Mouse (Mus musculus): ENCODE data around the gene Cflar. TPM values are rescaled to one million over a fixed set of nuclear protein-coding genes. Genes with fewer than 3 reads are reported as not detected.

Gene Cflar
- polyA plus RNA-seq, 2 experiments, result 8.2 to 13.4 TPM

DNA sequence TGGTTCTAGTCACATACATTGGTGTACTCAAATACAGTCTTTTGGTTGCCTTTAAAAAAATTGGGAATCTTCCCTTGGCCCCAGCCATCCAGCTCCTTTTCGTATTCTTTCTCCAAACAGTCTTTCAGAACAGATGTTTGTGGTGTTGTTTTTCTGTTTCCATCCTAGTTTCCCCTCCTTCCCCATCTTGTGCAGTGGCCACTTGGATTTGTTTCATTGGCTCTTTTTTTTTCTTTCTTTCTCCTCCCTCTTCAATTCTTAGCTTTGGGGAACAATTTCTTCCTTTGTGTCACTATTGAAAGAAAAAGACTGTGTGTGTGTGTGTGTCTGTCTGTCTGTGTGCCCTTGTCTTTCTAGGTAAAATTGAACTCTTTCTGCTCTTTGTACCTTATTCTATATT is 3.1 kb downstream of the Cflar start:
- H3K4me3 ChIP-seq (ENCODE audit: insufficient read depth in 1 of 2, low read depth in 2 of 2, low read length in 2 of 2), result peak overlapping the region; percentile 76 to 87; a peak in 3 of 4 replicates
- no peak for TF ChIP-seq EP300 (IDR thresholded peaks at IDR 0.05; ENCODE audit: low read depth)
- no peak for TF ChIP-seq CTCF (IDR thresholded peaks at IDR 0.05; ENCODE audit: low read depth)
- no peaks in the 10 kb centered on the region for H3K9me3 ChIP-seq (ENCODE audit: control insufficient read depth, low read length)
- H3K4me1 ChIP-seq (replicated peaks; ENCODE audit: control insufficient read depth in 2 of 2, insufficient read depth in 2 of 2, low read length in 1 of 2), result peaks cover 0 to 12% of the 10 kb centered on the region in 2 experiments
- H3K4me2 ChIP-seq (ENCODE audit: low read depth), result peak overlapping the region; percentile 79
- 0 out of 2 replicates have a peak overlapping the region, but pooled peaks have one; percentile 7 for H3K9ac ChIP-seq (replicated peaks)
- no peak for DNase-seq (ENCODE audit: low read depth in 3 of 3, low spot score in 3 of 3)
- no peak overlapping the region for H3K27ac ChIP-seq
- H3K27me3 ChIP-seq (ENCODE audit: control insufficient read depth, insufficient read depth, low read length), result no peaks in the 10 kb centered on the region
- no peak for ATAC-seq (ENCODE audit: insufficient read depth)
- H3K36me3 ChIP-seq (replicated peaks; ENCODE audit: control insufficient read depth, insufficient read depth, low read depth), result no peaks in the 10 kb centered on the region; the same call in 1 of the 2 replicates
- 36% methylated on average over 1 of the region's 1 CpGs for WGBS (ENCODE audit: insufficient replicate concordance)

DNA sequence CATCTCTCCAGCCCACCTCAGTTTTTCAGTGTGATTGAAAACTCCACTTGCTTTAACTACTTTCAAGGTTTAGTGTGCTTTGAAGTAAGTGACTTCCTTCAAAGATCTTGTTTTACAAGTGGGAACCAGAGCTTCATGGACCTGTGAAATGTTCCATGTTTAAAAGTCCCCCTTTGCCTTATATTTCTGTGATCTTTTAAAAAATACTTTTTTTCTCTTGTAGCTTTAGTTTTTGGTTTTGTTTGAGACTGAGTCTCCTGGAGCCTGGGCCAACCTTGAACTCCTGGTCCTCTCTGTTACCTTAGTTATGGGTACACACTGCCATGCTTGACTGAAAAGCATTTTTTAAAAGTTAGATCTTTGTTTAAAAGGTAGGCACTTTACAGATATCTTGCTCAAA is 4.2 kb downstream of the Cflar start:
- Histone ChIP-seq H3K9ac (replicated peaks) (no peak overlapping the region), H3K4me3 (ENCODE audit: insufficient read depth in 1 of 2, low read depth in 2 of 2, low read length in 2 of 2) (no peak overlapping the region), H3K4me1 (replicated peaks; ENCODE audit: control insufficient read depth in 2 of 2, insufficient read depth in 2 of 2, low read length in 1 of 2) (peaks cover 0 to 21% of the 10 kb centered on the region in 2 experiments), H3K27ac (peak overlapping the region; percentile 40), H3K4me2 (ENCODE audit: low read depth) (peak overlapping the region; percentile 38), H3K9me3 (ENCODE audit: control insufficient read depth, low read length) (no peaks in the 10 kb centered on the region), H3K36me3 (replicated peaks; ENCODE audit: control insufficient read depth, insufficient read depth, low read depth) (no peaks in the 10 kb centered on the region; the same call in 1 of the 2 replicates), H3K27me3 (ENCODE audit: control insufficient read depth, insufficient read depth, low read length) (no peaks in the 10 kb centered on the region)
- ATAC-seq (ENCODE audit: insufficient read depth) (no peak), DNase-seq (ENCODE audit: low read depth in 3 of 3, low spot score in 3 of 3) (no peak)
- TF ChIP-seq EP300 (IDR thresholded peaks at IDR 0.05; ENCODE audit: low read depth) (no peak), CTCF (IDR thresholded peaks at IDR 0.05; ENCODE audit: low read depth) (no peak)

DNA sequence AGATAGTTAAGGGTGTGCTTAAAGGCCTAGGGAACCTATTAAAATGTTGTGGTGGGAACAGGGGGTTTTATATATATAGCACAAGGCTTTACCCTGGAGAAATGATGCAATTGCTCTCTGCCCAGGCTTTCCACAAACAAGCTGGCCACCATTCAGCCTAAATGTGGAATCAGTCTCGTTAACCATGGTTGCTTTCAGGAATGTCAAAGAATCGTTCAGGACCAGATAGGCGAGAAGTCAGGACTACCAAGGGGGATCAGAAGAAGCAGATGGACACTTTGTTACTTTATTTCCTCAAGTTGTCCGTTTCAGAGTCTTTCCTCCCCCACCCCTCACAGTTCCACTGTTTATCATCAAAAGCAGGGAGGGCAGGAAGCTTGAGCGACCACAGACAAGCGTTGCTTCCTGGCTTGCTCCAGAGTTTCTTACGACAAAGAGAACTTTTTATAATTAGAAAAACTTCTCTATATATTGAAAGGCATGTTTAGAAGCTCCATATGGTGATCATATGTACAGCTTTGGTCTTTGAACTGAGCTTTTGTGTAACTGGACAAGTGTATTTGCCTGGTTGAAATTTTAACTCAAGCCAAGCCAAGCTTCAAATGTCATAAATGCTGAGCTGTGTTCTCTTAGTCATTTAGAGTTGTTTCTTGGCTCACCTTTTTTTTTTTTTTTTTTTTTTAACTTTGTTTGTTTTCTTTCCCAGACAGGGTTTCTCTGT is 5.0 kb downstream of the Cflar start:
- Histone ChIP-seq H3K9me3 (ENCODE audit: control insufficient read depth, low read length) (no peaks in the 10 kb centered on the region), H3K36me3 (replicated peaks; ENCODE audit: control insufficient read depth, insufficient read depth, low read depth) (no peaks in the 10 kb centered on the region; the same call in 1 of the 2 replicates), H3K4me1 (replicated peaks; ENCODE audit: control insufficient read depth in 2 of 2, insufficient read depth in 2 of 2, low read length in 1 of 2) (peaks cover 0 to 21% of the 10 kb centered on the region in 2 experiments), H3K27ac (peak overlapping the region; percentile 18), H3K4me3 (ENCODE audit: insufficient read depth in 1 of 2, low read depth in 2 of 2, low read length in 2 of 2) (no peak overlapping the region), H3K27me3 (ENCODE audit: control insufficient read depth, insufficient read depth, low read length) (no peaks in the 10 kb centered on the region), H3K4me2 (ENCODE audit: low read depth) (peak overlapping the region; percentile 38), H3K9ac (replicated peaks) (no peak overlapping the region)
- ATAC-seq (ENCODE audit: insufficient read depth) (no peak), DNase-seq (ENCODE audit: low read depth in 3 of 3, low spot score in 3 of 3) (no peak)
- TF ChIP-seq EP300 (IDR thresholded peaks at IDR 0.05; ENCODE audit: low read depth), result no peak
- no peak for TF ChIP-seq CTCF (IDR thresholded peaks at IDR 0.05; ENCODE audit: low read depth)
- WGBS (ENCODE audit: insufficient replicate concordance), result 7% methylated on average over 7 of the region's 7 CpGs

DNA sequence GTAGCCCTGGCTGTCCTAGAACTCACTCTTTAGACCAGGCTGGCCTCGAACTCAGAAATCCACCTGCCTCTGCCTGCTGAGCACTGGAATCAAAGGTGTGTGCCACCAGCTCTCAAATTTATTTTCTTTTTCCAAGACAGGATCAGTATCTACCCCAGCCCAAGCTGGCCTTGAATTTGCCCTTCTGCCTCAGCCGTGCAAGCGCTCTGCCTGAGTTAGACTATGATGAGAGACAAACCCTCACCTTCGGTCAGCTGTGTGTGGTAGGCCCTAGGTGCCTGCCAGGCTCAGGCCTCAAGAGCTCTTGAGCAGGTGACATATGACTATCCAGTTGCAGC is 5.5 kb downstream of the Cflar start:
- Histone ChIP-seq H3K27ac (no peak overlapping the region), H3K4me2 (ENCODE audit: low read depth) (no peak overlapping the region), H3K27me3 (ENCODE audit: control insufficient read depth, insufficient read depth, low read length) (no peaks in the 10 kb centered on the region), H3K4me3 (ENCODE audit: insufficient read depth in 1 of 2, low read depth in 2 of 2, low read length in 2 of 2) (no peak overlapping the region), H3K9me3 (ENCODE audit: control insufficient read depth, low read length) (no peaks in the 10 kb centered on the region), H3K4me1 (replicated peaks; ENCODE audit: control insufficient read depth in 2 of 2, insufficient read depth in 2 of 2, low read length in 1 of 2) (peaks cover 0 to 21% of the 10 kb centered on the region in 2 experiments), H3K9ac (replicated peaks) (no peak overlapping the region), H3K36me3 (replicated peaks; ENCODE audit: control insufficient read depth, insufficient read depth, low read depth) (no peaks in the 10 kb centered on the region; the same call in 1 of the 2 replicates)
- WGBS (ENCODE audit: insufficient replicate concordance), result 72% methylated on average over 4 of the region's 4 CpGs
- no peak for ATAC-seq (ENCODE audit: insufficient read depth)
- TF ChIP-seq EP300 (IDR thresholded peaks at IDR 0.05; ENCODE audit: low read depth), result no peak
- TF ChIP-seq CTCF (IDR thresholded peaks at IDR 0.05; ENCODE audit: low read depth), result no peak
- DNase-seq (ENCODE audit: low read depth in 3 of 3, low spot score in 3 of 3), result no peak

DNA sequence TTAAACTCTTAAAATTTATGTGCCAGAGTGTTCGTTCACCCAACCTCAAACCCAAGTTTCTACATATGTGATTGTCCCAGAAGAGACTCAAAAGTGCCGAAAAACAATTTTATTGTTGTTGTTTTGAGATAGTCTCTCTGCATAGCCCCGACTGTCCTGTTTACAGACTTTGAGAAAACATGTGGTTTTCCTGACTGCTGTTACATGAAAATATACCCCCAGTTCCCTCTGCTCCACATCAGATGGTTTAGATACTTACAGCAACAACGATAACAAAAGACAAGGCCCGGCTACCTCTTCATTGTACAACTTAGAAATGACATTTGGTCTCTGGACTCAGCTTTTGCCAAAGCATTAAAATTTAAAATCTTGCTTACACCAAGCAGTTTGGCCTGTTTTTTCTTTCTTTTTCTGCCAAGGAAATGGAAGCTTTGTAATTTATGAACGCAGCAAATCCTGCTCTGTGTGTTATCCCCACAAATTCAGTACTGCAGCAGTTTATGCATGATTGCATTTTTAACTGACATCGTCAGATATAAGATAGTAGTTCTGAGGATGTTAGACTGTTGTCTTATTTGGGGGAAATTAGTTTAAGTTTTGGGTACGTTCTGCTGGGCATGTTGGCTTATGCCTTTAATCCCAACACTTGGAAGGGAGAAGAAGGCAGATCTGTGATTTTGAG is 6.4 kb downstream of the Cflar start:
- WGBS (ENCODE audit: insufficient replicate concordance), result 62% methylated on average over 8 of the region's 8 CpGs
- no peak overlapping the region for H3K4me2 ChIP-seq (ENCODE audit: low read depth)
- no peaks in the 10 kb centered on the region for H3K27me3 ChIP-seq (ENCODE audit: control insufficient read depth, insufficient read depth, low read length)
- H3K4me3 ChIP-seq (ENCODE audit: insufficient read depth in 1 of 2, low read depth in 2 of 2, low read length in 2 of 2), result no peak overlapping the region
- peaks cover 0 to 18% of the 10 kb centered on the region in 2 experiments for H3K4me1 ChIP-seq (replicated peaks; ENCODE audit: control insufficient read depth in 2 of 2, insufficient read depth in 2 of 2, low read length in 1 of 2)
- TF ChIP-seq EP300 (IDR thresholded peaks at IDR 0.05; ENCODE audit: low read depth), result no peak
- TF ChIP-seq CTCF (IDR thresholded peaks at IDR 0.05; ENCODE audit: low read depth), result no peak
- no peak for DNase-seq (ENCODE audit: low read depth in 3 of 3, low spot score in 3 of 3)
- ATAC-seq (ENCODE audit: insufficient read depth), result no peak
- H3K36me3 ChIP-seq (replicated peaks; ENCODE audit: control insufficient read depth, insufficient read depth, low read depth), result no peaks in the 10 kb centered on the region; the same call in 1 of the 2 replicates
- no peak overlapping the region for H3K9ac ChIP-seq (replicated peaks)
- H3K27ac ChIP-seq, result no peak overlapping the region
- no peaks in the 10 kb centered on the region for H3K9me3 ChIP-seq (ENCODE audit: control insufficient read depth, low read length)
